Mouse (Mus musculus): ENCODE measurements around the gene Hist2h3c1. TPM values are rescaled to one million over a fixed set of nuclear protein-coding genes. Genes with fewer than 3 reads are reported as not detected.
"Not testable (repeated sequence)": the region's sequence is repeated elsewhere in the genome, so short reads cannot be mapped to it uniquely, and the experiment has no call there.

Hist2h3c1 gene
- total RNA-seq, 4 experiments from 2014 or later = not detected

GRCm38 (mm10) chr3:96235836-96236235 lies 10.6 kb upstream of the Hist2h3c1 start:
- no peak for DNase-seq

GRCm38 (mm10) chr3:96236834-96237334 lies 9.6 kb upstream of the Hist2h3c1 start:
- no peak for DNase-seq

GRCm38 (mm10) chr3:96237335-96237903 lies 9.1 kb upstream of the Hist2h3c1 start:
- DNase-seq = no peak

- DNase-seq = no peak
Measured at GRCm38 (mm10) chr3:96237904-96238511, 8.5 kb upstream of the Hist2h3c1 start.

- not testable (repeated sequence) for DNase-seq
Measured at GRCm38 (mm10) chr3:96238954-96239793, 7.3 kb upstream of the Hist2h3c1 start, which contains the start of gene Hist2h3c2. Gene Hist2h3c2, minus strand, starts transcription at chr3:96239127.

GRCm38 (mm10) chr3:96239949-96240798 lies 6.3 kb upstream of the Hist2h3c1 start, which contains the start of gene Hist2h2aa2:
Gene Hist2h2aa2, minus strand, starts transcription at chr3:96240276.
- DNase-seq = peak; percentile 97

GRCm38 (mm10) chr3:96240799-96241197 lies 5.7 kb upstream of the Hist2h3c1 start:
- DNase-seq = no peak

- DNase-seq = no peak
Measured at GRCm38 (mm10) chr3:96243921-96244572, 2.4 kb upstream of the Hist2h3c1 start.

- peak; percentile 87 for DNase-seq
Measured at GRCm38 (mm10) chr3:96245003-96245886, 1.2 kb upstream of the Hist2h3c1 start, which contains the start of gene Hist2h2aa1. Gene Hist2h2aa1, plus strand, starts transcription at chr3:96245497.

GRCm38 (mm10) chr3:96246018-96246417 lies 467 bp upstream of the Hist2h3c1 start:
- not testable (repeated sequence) for DNase-seq

- DNase-seq = no peak
Measured at GRCm38 (mm10) chr3:96247356-96248140, 1.1 kb downstream of the Hist2h3c1 start.

- DNase-seq = no peak
Measured at GRCm38 (mm10) chr3:96248141-96249033, 1.9 kb downstream of the Hist2h3c1 start.

- no peak for DNase-seq
Measured at GRCm38 (mm10) chr3:96249034-96249345, 2.5 kb downstream of the Hist2h3c1 start.

GRCm38 (mm10) chr3:96250890-96251289 lies 4.4 kb downstream of the Hist2h3c1 start:
- DNase-seq = no peak

- no peak for DNase-seq
Measured at GRCm38 (mm10) chr3:96251787-96252186, 5.3 kb downstream of the Hist2h3c1 start.

GRCm38 (mm10) chr3:96254683-96255355 lies 8.3 kb downstream of the Hist2h3c1 start:
- no peak for DNase-seq

GRCm38 (mm10) chr3:96255926-96256593 lies 9.6 kb downstream of the Hist2h3c1 start:
- DNase-seq = no peak

Measured in adrenal gland, adult 8-10 months (tissue).